ENCODE assay signal across 7 mouse cellular contexts in genomic region chr4:126149798-126150197, GRCm38 (mm10). TPM values are rescaled to one million over a fixed set of nuclear protein-coding genes. Genes with fewer than 3 reads are reported as not detected.
DNase-seq lines count a peak whose midpoint lies in the region; ATAC-seq and TF ChIP-seq lines count a peak whose summit lies in the region.

No protein-coding gene starts in this region.

- H3K4me1 ChIP-seq in lung, embryonic 15.5 days: peaks cover 65% of the 10 kb centered on the region
- H3K4me1 ChIP-seq in forebrain, embryonic 12.5 days: peaks cover 18% of the 10 kb centered on the region
- H3K4me1 ChIP-seq in hindbrain, postnatal 0 days (ENCODE audit: insufficient read depth, low read length): peaks cover 3% of the 10 kb centered on the region; the same call in 1 of the 2 replicates
- peaks cover 28% of the 10 kb centered on the region for H3K4me1 ChIP-seq in neural tube, embryonic 15.5 days

- no peak for ATAC-seq in lung, embryonic 15.5 days (ENCODE audit: borderline replicate concordance, extremely low read depth, low FRiP score, low TSS enrichment)
- ATAC-seq in forebrain, embryonic 12.5 days (ENCODE audit: low FRiP score): no peak
- ATAC-seq in hindbrain, postnatal 0 days: no peak
- no peak for ATAC-seq in neural tube, embryonic 15.5 days (ENCODE audit: low FRiP score)

- peaks cover 19% of the 10 kb centered on the region; the same call in 1 of the 2 replicates for H3K36me3 ChIP-seq in lung, embryonic 15.5 days
- no peaks in the 10 kb centered on the region for H3K36me3 ChIP-seq in forebrain, embryonic 12.5 days (replicated peaks)
- no peaks in the 10 kb centered on the region for H3K36me3 ChIP-seq in hindbrain, postnatal 0 days (ENCODE audit: insufficient read depth, low read length)
- H3K36me3 ChIP-seq in neural tube, embryonic 15.5 days: no peaks in the 10 kb centered on the region

- H3K9me3 ChIP-seq in lung, embryonic 15.5 days: no peaks in the 10 kb centered on the region
- no peaks in the 10 kb centered on the region for H3K9me3 ChIP-seq in forebrain, embryonic 12.5 days
- no peaks in the 10 kb centered on the region for H3K9me3 ChIP-seq in hindbrain, postnatal 0 days (ENCODE audit: low read length)
- no peaks in the 10 kb centered on the region for H3K9me3 ChIP-seq in neural tube, embryonic 15.5 days (replicated peaks)

- peak overlapping the region; percentile 98 for H3K27ac ChIP-seq in lung, embryonic 15.5 days
- H3K27ac ChIP-seq in forebrain, embryonic 12.5 days: no peak overlapping the region
- no peak overlapping the region; the same call in 1 of the 2 replicates for H3K27ac ChIP-seq in hindbrain, postnatal 0 days
- H3K27ac ChIP-seq in neural tube, embryonic 15.5 days (replicated peaks): no peak overlapping the region

- no peak for TF ChIP-seq CTCF in hindbrain, postnatal 0 days (IDR thresholded peaks at IDR 0.05; ENCODE audit: low read depth)

- H3K27me3 ChIP-seq in lung, embryonic 15.5 days: no peaks in the 10 kb centered on the region
- peaks cover 57% of the 10 kb centered on the region for H3K27me3 ChIP-seq in forebrain, embryonic 12.5 days
- H3K27me3 ChIP-seq in hindbrain, postnatal 0 days (ENCODE audit: insufficient read depth, low read length): no peaks in the 10 kb centered on the region
- H3K27me3 ChIP-seq in neural tube, embryonic 15.5 days (replicated peaks): peaks cover 39% of the 10 kb centered on the region

- DNase-seq in lung, postnatal 36 days: no peak
- DNase-seq in hindbrain, postnatal 0 days (ENCODE audit: low spot score): no peak
- no peak for DNase-seq in adrenal gland, postnatal 4 days (ENCODE audit: low spot score in 2 of 2)
- no peak for DNase-seq in right cerebral cortex, postnatal 25 days

- H3K4me3 ChIP-seq in lung, embryonic 15.5 days: peak overlapping the region; percentile 47
- 0 out of 2 replicates have a peak overlapping the region, but pooled peaks have one; percentile 50 for H3K4me3 ChIP-seq in forebrain, embryonic 12.5 days (replicated peaks)
- no peak overlapping the region for H3K4me3 ChIP-seq in hindbrain, postnatal 0 days (ENCODE audit: low read length)
- H3K4me3 ChIP-seq in neural tube, embryonic 15.5 days (replicated peaks): no peak overlapping the region; the same call in 1 of the 2 replicates

- WGBS in lung, embryonic 15.5 days: 13% methylated on average over 10 of the region's 10 CpGs
- 65% methylated on average over 10 of the region's 10 CpGs for WGBS in forebrain, embryonic 12.5 days
- WGBS in hindbrain, postnatal 0 days: 54% methylated on average over 10 of the region's 10 CpGs
- 66% methylated on average over 10 of the region's 10 CpGs for WGBS in neural tube, embryonic 15.5 days

- H3K4me2 ChIP-seq in lung, embryonic 15.5 days: peak overlapping the region; percentile 60
- no peak overlapping the region; the same call in 1 of the 2 replicates for H3K4me2 ChIP-seq in forebrain, embryonic 12.5 days
- peak overlapping the region; percentile 57 for H3K4me2 ChIP-seq in hindbrain, postnatal 0 days (ENCODE audit: low read depth, low read length)
- H3K4me2 ChIP-seq in neural tube, embryonic 15.5 days: peak overlapping the region; percentile 68

- H3K9ac ChIP-seq in lung, embryonic 15.5 days: peak overlapping the region; percentile 63
- H3K9ac ChIP-seq in forebrain, embryonic 12.5 days: no peak overlapping the region
- H3K9ac ChIP-seq in hindbrain, postnatal 0 days (replicated peaks; ENCODE audit: low read length): no peak overlapping the region
- no peak overlapping the region for H3K9ac ChIP-seq in neural tube, embryonic 15.5 days (replicated peaks)

RNA-seq across cellular contexts. Expression of gene Eva1b, which starts 2.3 kb away (rescaled TPM):
- 95.9 and 101 TPM in 2 replicates for polyA plus RNA-seq in lung, embryonic 15.5 days (2015; fragmentation: Nextera tagmentation; extraction: Ambion mirVana)
- 13.1 and 15.9 TPM in 2 replicates for polyA plus RNA-seq in forebrain, embryonic 12.5 days (2016; fragmentation: Nextera tagmentation; extraction: Ambion mirVana)
- 24.9 and 25.6 TPM in 2 replicates for total RNA-seq in hindbrain, postnatal 0 days (2014; rRNA removed)
- polyA plus RNA-seq in hindbrain, postnatal 0 days (2015; fragmentation: Nextera tagmentation; extraction: Ambion mirVana): 11.6 and 12.3 TPM in 2 replicates
- 13.3 and 19.1 TPM in 2 replicates for polyA plus RNA-seq in neural tube, embryonic 15.5 days (2015; fragmentation: Nextera tagmentation; extraction: Ambion mirVana)
- total RNA-seq in adrenal gland, postnatal 4 days (2021): 10 to 100 TPM; 67.2 to 69.6 TPM

RNA-seq across cellular contexts. Expression of gene Sh3d21, which starts 13.5 kb away (rescaled TPM):
- polyA plus RNA-seq in lung, embryonic 15.5 days (2015; fragmentation: Nextera tagmentation; extraction: Ambion mirVana): 7.2 and 9.4 TPM in 2 replicates
- 0.96 and 1.5 TPM in 2 replicates for polyA plus RNA-seq in forebrain, embryonic 12.5 days (2016; fragmentation: Nextera tagmentation; extraction: Ambion mirVana)
- 0.63 and 1.2 TPM in 2 replicates for total RNA-seq in hindbrain, postnatal 0 days (2014; rRNA removed)
- polyA plus RNA-seq in hindbrain, postnatal 0 days (2015; fragmentation: Nextera tagmentation; extraction: Ambion mirVana): 2.2 and 2.6 TPM in 2 replicates
- 1.4 and 2.6 TPM in 2 replicates for polyA plus RNA-seq in neural tube, embryonic 15.5 days (2015; fragmentation: Nextera tagmentation; extraction: Ambion mirVana)
- 1 to 10 TPM; 4.2 to 4.3 TPM for total RNA-seq in adrenal gland, postnatal 4 days (2021)

RNA-seq across cellular contexts. Expression of gene Stk40, which starts 46.0 kb away (rescaled TPM):
- polyA plus RNA-seq in lung, embryonic 15.5 days (2015; fragmentation: Nextera tagmentation; extraction: Ambion mirVana): 37.8 and 40.7 TPM in 2 replicates
- polyA plus RNA-seq in forebrain, embryonic 12.5 days (2016; fragmentation: Nextera tagmentation; extraction: Ambion mirVana): 42.8 and 48.5 TPM in 2 replicates
- total RNA-seq in hindbrain, postnatal 0 days (2014; rRNA removed): 19.9 and 23.3 TPM in 2 replicates
- polyA plus RNA-seq in hindbrain, postnatal 0 days (2015; fragmentation: Nextera tagmentation; extraction: Ambion mirVana): 17.6 and 19.7 TPM in 2 replicates
- polyA plus RNA-seq in neural tube, embryonic 15.5 days (2015; fragmentation: Nextera tagmentation; extraction: Ambion mirVana): 28.1 and 29.9 TPM in 2 replicates
- 10 to 100 TPM; 25.9 to 30.5 TPM for total RNA-seq in adrenal gland, postnatal 4 days (2021)

RNA-seq across cellular contexts. Expression of gene Thrap3, which starts 52.8 kb away (rescaled TPM):
- polyA plus RNA-seq in lung, embryonic 15.5 days (2015; fragmentation: Nextera tagmentation; extraction: Ambion mirVana): 228 and 230 TPM in 2 replicates
- polyA plus RNA-seq in forebrain, embryonic 12.5 days (2016; fragmentation: Nextera tagmentation; extraction: Ambion mirVana): 284 and 305 TPM in 2 replicates
- 85.7 and 128 TPM in 2 replicates for total RNA-seq in hindbrain, postnatal 0 days (2014; rRNA removed)
- 108 and 123 TPM in 2 replicates for polyA plus RNA-seq in hindbrain, postnatal 0 days (2015; fragmentation: Nextera tagmentation; extraction: Ambion mirVana)
- polyA plus RNA-seq in neural tube, embryonic 15.5 days (2015; fragmentation: Nextera tagmentation; extraction: Ambion mirVana): 127 and 133 TPM in 2 replicates
- 100 to 1,000 TPM; 319 to 332 TPM for total RNA-seq in adrenal gland, postnatal 4 days (2021)

RNA-seq across cellular contexts. Expression of gene Lsm10, which starts 53.4 kb away (rescaled TPM):
- polyA plus RNA-seq in lung, embryonic 15.5 days (2015; fragmentation: Nextera tagmentation; extraction: Ambion mirVana): 50.3 and 54.1 TPM in 2 replicates
- polyA plus RNA-seq in forebrain, embryonic 12.5 days (2016; fragmentation: Nextera tagmentation; extraction: Ambion mirVana): 41.9 and 46.6 TPM in 2 replicates
- 25.1 and 54.7 TPM in 2 replicates for total RNA-seq in hindbrain, postnatal 0 days (2014; rRNA removed)
- polyA plus RNA-seq in hindbrain, postnatal 0 days (2015; fragmentation: Nextera tagmentation; extraction: Ambion mirVana): 42.8 and 42.9 TPM in 2 replicates
- 48.5 and 51.6 TPM in 2 replicates for polyA plus RNA-seq in neural tube, embryonic 15.5 days (2015; fragmentation: Nextera tagmentation; extraction: Ambion mirVana)
- 10 to 100 TPM; 26.7 to 27.1 TPM for total RNA-seq in adrenal gland, postnatal 4 days (2021)

Comparison
In these comparisons a context has a peak if more than half of its experiments do, and no peak if none do; other contexts are left out.
1. H3K4me3 ChIP-seq: peak in lung, embryonic 15.5 days (single experiment) and forebrain, embryonic 12.5 days (single experiment); none in hindbrain, postnatal 0 days (single experiment) and neural tube, embryonic 15.5 days (single experiment).